Mouse (Mus musculus) cerebellum, postnatal 14 days (tissue): ENCODE results near the gene Rusc2.

Experiments
- DNase-seq, 2 experiments: peaks; one replicate each; pipeline ENCODE4 v3.0.0; 2021; ENCODE audit warnings: mixed read lengths in 2 of 2

Gene Rusc2

DNA sequence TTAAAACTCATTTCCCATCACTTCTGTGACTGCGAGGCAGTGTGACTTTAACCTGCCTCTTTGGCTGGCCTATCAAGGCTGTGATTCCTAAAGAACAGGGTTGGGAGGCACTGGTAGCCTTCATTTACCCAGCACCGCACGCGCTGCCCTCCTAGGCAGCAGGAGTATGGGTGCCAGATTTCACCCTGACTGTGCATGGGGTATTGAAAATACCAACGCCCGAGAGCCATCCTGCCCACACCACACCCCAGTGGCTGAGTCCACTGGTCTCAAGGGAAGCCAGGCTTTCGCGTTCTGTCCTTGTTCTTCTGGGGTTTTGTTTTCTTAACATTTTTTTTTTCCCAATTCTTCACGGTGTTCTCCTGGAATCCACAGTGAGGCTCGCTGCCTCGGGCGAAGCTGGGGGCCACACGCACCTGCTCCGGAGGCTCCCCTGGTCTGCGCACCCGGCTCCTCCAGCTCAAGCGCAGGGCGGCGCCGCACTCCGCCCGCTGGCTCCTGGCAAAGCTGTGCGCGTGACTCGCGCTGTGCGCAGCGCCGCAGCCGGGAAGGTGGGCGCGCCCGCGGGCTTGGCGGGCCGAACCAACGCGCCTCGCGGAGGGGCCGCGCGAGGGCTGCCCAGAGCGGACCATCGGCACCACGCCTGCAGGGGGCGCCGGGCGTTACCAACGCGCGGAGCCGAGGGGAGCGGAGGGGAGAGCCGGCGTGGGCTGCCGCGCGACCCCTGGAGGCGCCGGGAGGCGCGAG is at the start of gene Rusc2:
Rusc2 (plus strand) TSS at position 572 of the 747 bp plus-strand sequence.
- peak; percentile 96 to 97 for DNase-seq

DNA sequence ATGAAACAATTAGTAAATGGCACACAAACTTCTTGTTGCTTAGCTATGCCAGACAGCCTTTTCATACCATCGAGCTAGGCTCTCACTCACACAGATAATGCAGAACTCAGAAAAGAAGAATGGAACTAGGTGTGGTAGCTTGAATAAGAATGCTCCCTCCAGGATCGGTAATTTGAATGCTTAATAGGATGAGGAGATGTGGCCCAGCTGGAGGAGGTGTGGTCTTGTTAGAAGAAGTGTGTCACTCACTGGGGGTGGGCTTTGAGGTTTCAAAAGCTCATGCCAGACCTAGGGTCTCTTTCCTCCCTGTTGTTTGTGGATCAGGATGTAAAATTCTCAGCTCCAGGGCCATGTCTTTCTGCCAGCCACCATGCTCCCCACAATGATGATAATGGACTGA is 47.0 kb upstream of the Rusc2 start:
- DNase-seq, result no peak

GRCm38 (mm10) chr4:43336176-43336575 is 45.6 kb upstream of the Rusc2 start:
- DNase-seq, result no peak

DNA sequence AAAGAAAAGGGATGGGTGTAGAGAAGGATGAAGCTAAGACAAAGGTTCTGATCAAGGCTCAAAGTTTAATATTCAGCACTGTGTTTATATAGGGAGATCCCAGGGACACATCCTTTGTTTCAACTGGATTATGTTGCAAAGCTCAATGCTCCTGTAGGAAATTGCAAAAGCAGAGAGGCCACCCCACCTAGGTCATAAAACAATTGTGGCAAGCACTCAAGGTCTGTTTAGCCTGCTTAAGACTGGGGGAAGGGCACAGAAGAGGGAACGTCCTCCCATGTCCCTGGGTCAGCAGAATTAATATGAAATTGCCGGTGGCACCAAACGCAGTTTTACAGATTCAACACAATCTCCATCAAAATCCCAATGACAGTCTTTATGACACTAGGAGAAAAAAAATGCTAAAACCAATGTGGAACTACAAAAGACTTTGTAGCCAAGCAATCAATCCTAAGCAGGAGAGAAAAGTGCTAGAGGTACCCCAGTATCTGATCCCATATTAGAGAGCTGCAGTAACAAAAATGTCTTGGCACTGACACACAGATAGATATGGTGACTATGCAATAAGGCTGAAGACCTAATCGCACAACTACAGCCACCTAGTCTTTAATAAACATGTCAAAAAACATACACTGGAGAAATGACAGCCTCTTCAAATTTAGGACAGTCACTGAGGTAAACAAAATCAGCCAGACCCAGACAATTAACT is 41.5 kb upstream of the Rusc2 start:
- DNase-seq, result no peak

DNA sequence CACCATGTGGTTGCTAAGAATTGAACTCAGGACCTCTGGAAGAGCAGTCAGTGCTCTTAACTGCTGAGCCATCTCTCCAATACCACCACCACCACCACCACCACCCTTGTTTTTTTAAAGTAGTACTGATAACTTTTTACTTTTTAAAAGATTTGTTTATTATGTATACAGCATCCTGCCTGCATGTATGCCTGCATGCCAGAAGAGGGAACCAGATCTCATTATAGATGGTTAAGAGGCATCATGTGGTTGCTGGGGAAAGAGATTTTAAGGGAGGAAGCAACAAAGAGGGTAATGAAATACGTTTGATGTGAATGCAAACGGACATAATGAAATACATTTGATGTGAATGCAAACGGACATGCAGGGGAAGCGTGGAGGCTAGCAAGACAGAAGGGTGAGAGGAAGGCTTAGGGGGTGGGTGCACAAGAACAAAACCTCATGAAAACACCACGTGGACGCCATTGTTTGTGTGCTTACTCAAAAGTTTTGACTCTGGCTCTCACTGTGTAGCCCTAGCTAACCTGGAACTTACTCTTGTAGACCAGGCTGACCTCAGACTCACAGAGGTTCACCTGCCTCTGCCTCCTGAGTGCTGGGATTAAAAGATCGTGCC is 40.4 kb upstream of the Rusc2 start:
- no peak for DNase-seq

DNA sequence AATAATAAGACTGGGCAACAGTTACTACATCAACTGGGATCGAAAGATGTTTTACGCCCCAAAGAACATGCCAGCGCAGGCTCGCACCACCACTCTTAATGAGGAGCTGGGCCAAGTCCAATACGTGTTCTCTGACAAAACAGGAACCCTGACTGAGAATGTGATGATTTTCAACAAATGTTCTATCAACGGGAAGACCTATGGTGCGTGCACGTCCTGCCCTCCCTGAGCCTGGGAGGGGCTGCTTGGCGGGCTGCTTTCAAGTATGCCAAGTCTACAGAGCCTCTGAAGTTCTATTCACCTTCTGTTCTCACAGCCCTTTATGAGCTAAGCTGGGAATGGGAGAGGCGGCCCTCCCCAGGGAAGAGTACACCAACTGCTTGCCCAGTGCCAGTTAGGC is 39.3 kb upstream of the Rusc2 start:
- no peak for DNase-seq

DNA sequence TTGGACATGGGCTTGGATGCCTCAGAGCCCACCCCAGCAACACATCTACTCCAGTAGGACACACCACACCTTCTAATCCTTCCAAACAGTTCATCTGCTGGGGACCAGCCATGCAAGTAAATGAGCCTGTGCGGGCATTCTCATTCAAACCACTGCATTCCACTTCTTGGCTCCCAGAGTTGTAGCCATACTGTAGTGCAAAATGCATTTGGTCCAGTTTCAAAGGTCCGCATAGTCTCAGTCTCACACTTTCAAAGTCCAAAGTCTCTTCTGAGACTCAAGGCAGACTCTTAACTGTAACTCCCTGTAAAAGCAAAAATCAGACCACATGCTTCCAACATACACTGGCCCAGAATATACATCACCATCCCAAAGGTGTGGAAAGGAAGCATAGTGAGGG is 36.8 kb upstream of the Rusc2 start:
- no peak for DNase-seq

DNA sequence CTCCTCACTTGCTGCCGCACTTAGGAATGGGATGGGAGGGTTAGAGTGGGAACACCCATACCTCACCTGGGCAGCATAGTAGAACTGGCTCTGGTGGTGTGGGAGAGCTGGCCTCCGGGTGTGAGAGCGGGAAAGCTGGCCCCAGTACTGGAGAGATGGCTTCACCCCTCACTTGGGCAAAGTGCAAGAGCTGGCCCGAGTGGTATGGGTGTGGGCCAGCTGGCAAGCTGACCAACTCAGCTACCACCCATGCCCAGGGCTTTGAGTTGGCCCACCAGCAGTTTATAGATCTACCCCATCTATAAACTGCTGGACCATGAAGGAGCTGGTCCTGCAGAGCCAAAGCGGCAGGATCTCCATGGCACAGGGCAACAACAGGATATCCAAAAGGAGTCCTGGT is 32.6 kb upstream of the Rusc2 start:
- peak; percentile 8 to 32 for DNase-seq

- DNase-seq, result no peak
Observed at GRCm38 (mm10) chr4:43350038-43350560, 31.7 kb upstream of the Rusc2 start.

DNA sequence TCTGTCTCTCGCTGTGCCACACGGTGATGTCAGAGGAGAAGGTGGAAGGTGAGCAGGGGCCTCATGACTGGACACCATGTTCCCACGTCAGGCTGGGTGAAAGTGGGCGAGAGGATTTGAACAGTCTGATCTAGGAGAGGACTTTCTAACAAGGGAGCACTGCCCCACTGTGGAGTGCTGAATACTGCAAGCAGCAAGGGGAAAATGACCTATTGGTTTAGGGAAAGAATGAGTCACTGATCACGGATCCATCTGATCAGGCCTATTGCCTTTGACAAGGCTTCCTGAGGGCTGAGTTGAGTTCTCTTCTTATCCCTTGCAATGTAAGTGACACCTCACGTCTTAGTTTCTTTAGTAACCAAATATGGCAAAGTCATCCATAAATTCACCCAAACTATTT is 28.1 kb upstream of the Rusc2 start:
- no peak for DNase-seq

- no peak for DNase-seq
Observed at GRCm38 (mm10) chr4:43364914-43365560, 16.7 kb upstream of the Rusc2 start.

- no peak for DNase-seq
Observed at GRCm38 (mm10) chr4:43367295-43367694, 14.5 kb upstream of the Rusc2 start.

DNA sequence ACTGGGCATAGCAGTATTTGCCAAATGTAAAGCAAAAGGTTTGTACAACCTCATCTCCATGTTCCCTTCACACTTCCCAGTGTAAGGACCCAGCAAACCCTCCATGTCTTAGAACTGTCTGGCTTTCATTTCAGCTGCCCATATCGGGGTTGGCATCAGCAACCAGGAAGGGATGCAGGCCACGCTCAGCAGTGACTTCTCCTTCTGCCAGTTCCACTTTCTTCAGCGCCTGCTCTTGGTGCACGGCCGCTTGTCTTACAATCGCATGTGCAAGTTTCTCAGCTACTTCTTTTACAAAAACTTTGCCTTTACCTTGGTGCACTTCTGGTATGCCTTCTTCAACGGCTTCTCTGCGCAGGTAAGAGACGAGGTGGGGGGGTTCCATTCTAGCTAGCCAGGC is 14.0 kb upstream of the Rusc2 start:
- no peak for DNase-seq

GRCm38 (mm10) chr4:43371406-43371805 is 10.4 kb upstream of the Rusc2 start:
- DNase-seq, result no peak

DNA sequence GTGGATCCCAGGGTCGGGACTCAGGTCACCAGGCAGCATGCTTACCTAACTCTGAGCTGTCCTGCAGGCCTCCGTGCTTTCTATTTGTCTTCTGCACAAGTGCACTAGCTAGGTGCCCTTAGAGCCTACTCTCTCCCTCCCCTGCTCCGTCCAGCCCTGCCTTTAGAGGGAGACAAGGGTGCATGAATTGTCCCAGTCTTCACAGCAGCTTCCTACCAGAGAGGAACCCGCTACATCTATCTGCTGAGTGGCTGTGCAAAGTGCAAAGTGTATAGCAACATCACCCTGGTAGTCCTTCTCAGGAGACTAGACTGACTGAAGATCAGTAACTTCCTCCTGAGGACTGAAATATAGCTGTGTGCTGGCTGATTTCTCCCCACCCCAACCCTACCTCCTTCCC is 9.6 kb upstream of the Rusc2 start:
- no peak for DNase-seq

- no peak for DNase-seq
Observed at GRCm38 (mm10) chr4:43374266-43374665, 7.5 kb upstream of the Rusc2 start.

GRCm38 (mm10) chr4:43379601-43380000 is 2.2 kb upstream of the Rusc2 start:
- no peak for DNase-seq

DNA sequence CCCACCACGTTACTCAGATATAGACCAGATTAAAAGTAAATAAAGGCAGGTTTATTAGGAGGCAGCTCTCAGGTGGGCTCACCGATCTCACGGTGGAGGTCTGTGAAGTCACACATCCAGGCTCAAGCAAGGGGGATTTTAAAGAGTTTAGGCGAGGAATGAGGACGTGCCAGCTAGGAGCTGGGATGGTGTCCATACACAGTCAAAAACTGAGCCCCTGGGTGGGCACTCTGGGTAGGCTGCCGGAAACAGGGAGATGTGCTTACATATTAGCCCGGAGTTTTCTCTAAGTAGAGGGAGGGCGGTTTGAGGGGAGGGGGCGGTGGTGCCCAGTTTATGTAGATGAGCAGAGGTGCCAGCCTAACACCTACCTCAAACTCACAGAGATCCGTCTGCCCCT is 828 bp upstream of the Rusc2 start:
- peak in 1 of 2 experiments; percentile 28 for DNase-seq

DNA sequence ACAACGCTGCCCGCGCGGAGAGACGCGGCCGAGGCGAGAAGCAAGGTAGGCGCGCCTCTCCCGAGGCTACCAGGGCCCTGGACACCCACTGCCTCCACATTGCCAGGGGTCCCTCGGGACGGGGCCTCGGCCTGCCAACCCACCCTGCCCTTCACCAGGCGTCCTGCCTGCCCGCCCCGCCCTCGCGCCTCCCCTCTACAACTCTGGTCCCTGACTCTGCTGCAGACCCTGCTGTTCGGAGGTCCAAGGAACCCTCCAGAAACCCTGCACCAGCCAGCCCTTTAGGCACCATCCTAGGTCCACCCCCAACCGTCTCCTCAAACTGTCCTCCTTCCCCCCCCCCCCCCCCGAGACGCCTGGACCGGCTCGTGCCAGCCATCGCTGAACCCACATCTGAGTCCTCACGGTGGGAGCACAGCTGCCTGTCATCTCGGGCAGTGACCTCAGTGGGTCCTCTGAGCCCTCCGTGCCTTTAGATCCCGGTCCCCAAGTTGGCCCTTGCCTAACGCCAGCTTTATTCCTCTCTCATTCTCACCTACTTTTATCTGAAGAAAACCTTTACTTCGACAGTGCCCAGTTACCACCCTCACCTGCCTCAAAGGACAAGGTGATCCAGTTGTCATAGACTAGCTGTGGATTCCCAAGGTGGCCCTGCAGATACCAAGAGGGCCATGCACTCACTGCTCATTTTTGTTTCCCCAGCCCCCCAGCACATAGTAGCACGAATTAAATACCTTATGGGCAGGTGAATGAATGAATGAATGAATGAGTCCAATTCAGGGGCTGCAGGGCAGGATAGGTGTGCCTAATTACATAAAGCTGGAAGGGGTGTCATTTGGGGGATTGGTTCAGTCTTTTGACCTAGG is 609 bp downstream of the Rusc2 start:
- DNase-seq, result no peak

DNA sequence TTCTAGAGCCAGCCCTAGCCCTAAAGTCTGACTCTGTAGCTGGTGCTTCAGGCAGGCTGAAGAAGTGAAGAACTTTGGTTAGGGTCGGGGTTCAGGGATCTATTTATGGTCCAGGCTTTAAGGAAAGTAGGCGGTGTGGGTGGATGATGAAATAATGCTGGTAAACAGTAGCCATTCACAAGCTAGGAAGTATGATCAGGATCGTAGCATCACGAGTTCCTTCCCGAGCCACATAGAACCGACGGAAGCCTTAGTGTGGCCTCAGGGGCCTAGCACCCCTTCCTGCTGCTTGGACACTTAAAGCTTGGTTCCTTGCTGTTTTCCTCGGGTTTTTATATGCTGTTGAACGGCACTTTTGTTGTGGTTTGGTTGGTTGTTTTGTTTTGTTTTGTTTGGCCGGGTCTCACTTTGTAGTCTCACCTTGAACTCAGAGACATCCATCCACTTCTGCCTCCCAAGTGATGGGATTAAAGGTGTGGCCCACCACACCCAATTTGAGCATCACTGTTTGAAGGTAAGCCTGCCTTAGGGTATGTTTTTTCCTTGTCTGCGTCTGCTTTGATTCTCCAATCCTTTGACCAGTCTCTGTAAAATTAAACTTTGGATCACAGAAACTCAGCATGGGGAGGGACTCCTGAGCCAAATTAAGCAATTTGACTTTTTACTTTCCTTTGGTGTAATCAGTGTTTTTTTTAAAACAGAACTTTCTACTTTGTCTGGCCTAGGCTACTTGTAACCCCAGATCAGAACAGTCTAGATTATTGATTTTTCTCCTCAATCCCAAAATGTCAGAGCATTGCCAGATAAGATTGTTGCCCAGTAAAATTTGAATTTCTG is 1.7 kb downstream of the Rusc2 start:
- no peak for DNase-seq

DNA sequence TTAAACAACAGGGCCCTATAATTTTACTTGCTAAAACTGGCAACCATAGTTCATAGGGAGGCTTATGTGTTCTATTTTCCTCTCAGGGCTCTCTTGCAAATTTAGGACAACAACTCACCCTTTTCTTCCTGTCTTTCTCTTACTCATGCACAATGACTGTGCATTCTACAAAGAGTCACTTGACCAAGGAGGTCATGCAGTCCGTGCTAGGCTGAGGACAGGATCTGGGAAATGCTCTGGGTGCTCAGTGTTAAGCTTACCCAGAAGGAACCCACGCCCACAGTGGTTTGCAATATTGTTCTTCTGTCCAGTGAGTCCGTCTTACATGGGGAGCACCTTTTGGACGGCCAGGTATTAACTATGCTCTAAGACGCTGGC is 2.3 kb downstream of the Rusc2 start:
- DNase-seq, result no peak
